Mouse (Mus musculus) midbrain, embryonic 13.5 days (tissue): ENCODE results near the gene Dgki. TPM values are rescaled to one million over a fixed set of nuclear protein-coding genes. Genes with fewer than 3 reads are reported as not detected.

Source experiments
- ATAC-seq: fragments of 200-750 bp; cut with Nextera tagmentation; 2 replicates; pipeline ENCODE4 v1.8.0; 2017; ENCODE audit warnings: mild to moderate bottlenecking, moderate TSS enrichment, moderate library complexity
- H3K27ac ChIP-seq: fragments of 300-500 bp; sonication (generic); 2 replicates; pipeline ENCODE4 v1.5.1; 2015; ENCODE audit warnings: inconsistent platforms, mild to moderate bottlenecking, moderate library complexity
- H3K27me3 ChIP-seq: fragments of 300-500 bp; sonication (generic); 2 replicates; pipeline ENCODE4 v1.6.1; 2015; ENCODE audit warnings: mild to moderate bottlenecking, inconsistent platforms
- H3K36me3 ChIP-seq: fragments of 300-500 bp; sonication (generic); 2 replicates; pipeline ENCODE4 v1.6.1; 2015; ENCODE audit warnings: mild to moderate bottlenecking, inconsistent platforms
- H3K4me1 ChIP-seq: fragments of 300-500 bp; sonication (generic); replicated peaks from 2 replicates; pipeline ENCODE4 v1.6.1; 2015; ENCODE audit warnings: inconsistent platforms
- H3K4me2 ChIP-seq: fragments of 300-500 bp; sonication (generic); replicated peaks from 2 replicates; pipeline ENCODE4 v1.6.1; 2015; ENCODE audit warnings: moderate library complexity, mild to moderate bottlenecking, inconsistent platforms
- H3K4me3 ChIP-seq: fragments of 300-500 bp; sonication (generic); replicated peaks from 2 replicates; pipeline ENCODE4 v1.5.1; 2015; ENCODE audit warnings: mild to moderate bottlenecking, inconsistent platforms
- H3K9ac ChIP-seq: fragments of 300-500 bp; sonication (generic); replicated peaks from 2 replicates; pipeline ENCODE4 v1.6.1; 2015; ENCODE audit warnings: mild to moderate bottlenecking, inconsistent platforms
- H3K9me3 ChIP-seq: fragments of 300-500 bp; sonication (generic); 2 replicates; pipeline ENCODE4 v1.6.1; 2016; ENCODE audit warnings: mild to moderate bottlenecking, inconsistent platforms
- WGBS: fragments of 180-500 bp; shearing (Covaris S2); methylation state at CpG from one replicate; pipeline ENCODE4 v1.1.7; 2015; 5-methylcytosine and 5-hydroxymethylcytosine counted together
- polyA plus RNA-seq: library from polyadenylated mRNA; unstranded; fragments of >200 nt; fragmentation: Nextera tagmentation; extraction: Ambion mirVana; gene quantifications from 2 replicates; pipeline ENCODE4 v1.2.1, GENCODE M21; 2015

The Dgki gene
- polyA plus RNA-seq, 1 experiment from 2014 or later = 6.4 TPM

GRCm38 (mm10) chr6:36808306-36809058 lies 491.5 kb downstream of the Dgki start:
- peaks cover 9% of the 10 kb centered on the region; the same call in 1 of the 2 replicates for H3K27me3 ChIP-seq
- peaks cover 43% of the 10 kb centered on the region for H3K4me1 ChIP-seq
- peak overlapping the region; percentile 70 for H3K4me2 ChIP-seq
- H3K36me3 ChIP-seq = peaks cover 8% of the 10 kb centered on the region
- ATAC-seq = no peak
- peak overlapping the region; percentile 87 for H3K27ac ChIP-seq
- no peaks in the 10 kb centered on the region for H3K9me3 ChIP-seq
- H3K4me3 ChIP-seq = peak overlapping the region; percentile 52
- H3K9ac ChIP-seq = peak overlapping the region; percentile 76
- WGBS = 18% methylated on average over 7 of the region's 7 CpGs

GRCm38 (mm10) chr6:36806906-36807305 lies 493.1 kb downstream of the Dgki start:
- 85% methylated on average over 6 of the region's 6 CpGs for WGBS
- H3K9ac ChIP-seq = no peak overlapping the region

GRCm38 (mm10) chr6:36800309-36800946 lies 499.6 kb downstream of the Dgki start:
- H3K4me2 ChIP-seq = peak overlapping the region; percentile 17; the same call in 1 of the 2 replicates
- H3K9ac ChIP-seq = no peak overlapping the region
- no peaks in the 10 kb centered on the region for H3K9me3 ChIP-seq
- 67% methylated on average over 5 of the region's 5 CpGs for WGBS
- no peaks in the 10 kb centered on the region for H3K27me3 ChIP-seq
- peaks cover 25% of the 10 kb centered on the region for H3K4me1 ChIP-seq
- H3K36me3 ChIP-seq = 0 out of 2 replicates have a peak, but pooled peaks cover 6% of the 10 kb centered on the region
- no peak for ATAC-seq
- H3K4me3 ChIP-seq = no peak overlapping the region
- H3K27ac ChIP-seq = no peak overlapping the region

More at GRCm38 (mm10) chr6:36806906-36807305, 493.1 kb downstream of the Dgki start:
- Histone ChIP-seq H3K4me2 (peak overlapping the region; percentile 38), H3K27ac (no peak overlapping the region), H3K9me3 (no peaks in the 10 kb centered on the region), H3K36me3 (peaks cover 9% of the 10 kb centered on the region), H3K4me1 (peaks cover 43% of the 10 kb centered on the region), H3K27me3 (0 out of 2 replicates have a peak, but pooled peaks cover 2% of the 10 kb centered on the region), H3K4me3 (peak overlapping the region; percentile 11)
- no peak for ATAC-seq

GRCm38 (mm10) chr6:36797066-36797655 lies 502.8 kb downstream of the Dgki start:
- Histone ChIP-seq H3K4me3 (no peak overlapping the region), H3K27ac (peak overlapping the region; percentile 67), H3K36me3 (0 out of 2 replicates have a peak, but pooled peaks cover 3% of the 10 kb centered on the region), H3K4me2 (no peak overlapping the region), H3K4me1 (peaks cover 29% of the 10 kb centered on the region), H3K9ac (no peak overlapping the region), H3K9me3 (no peaks in the 10 kb centered on the region), H3K27me3 (no peaks in the 10 kb centered on the region)
- peak; percentile 88 for ATAC-seq
- 21% methylated on average over 3 of the region's 3 CpGs for WGBS

Other genes with a start within 250 kb of the Dgki start
- gene Creb3l2, start 142.0 kb upstream of the Dgki start, polyA plus RNA-seq = 2.6 and 3.3 TPM in 2 replicates
- gene Akr1d1, start 230.0 kb upstream of the Dgki start, polyA plus RNA-seq = not detected in 2 replicates